Mouse (Mus musculus) G1E (cell line): ENCODE measurements around the gene Tmigd1. TPM values are rescaled to one million over a fixed set of nuclear protein-coding genes. Genes with fewer than 3 reads are reported as not detected.
A peak's percentile ranks its signal among the peaks of the same experiment; 100 is the strongest.
"Not testable (repeated sequence)": the region's sequence is repeated elsewhere in the genome, so short reads cannot be mapped to it uniquely, and the experiment has no call there.

Source experiments
- ATAC-seq: 2 replicates; pipeline ENCODE4 v1.8.0; 2016; ENCODE audit warnings: mild to moderate bottlenecking; ENCODE audit not compliant: insufficient number of reproducible peaks, poor library complexity, low FRiP score, severe bottlenecking; ENCODE audit errors: extremely low read depth
- DNase-seq: peaks from one replicate; pipeline ENCODE4 v3.0.0; 2012; ENCODE audit warnings: low spot score
- H3K27me3 ChIP-seq: 2 replicates; pipeline ENCODE4 v1.6.1; 2012; ENCODE audit warnings: mild to moderate bottlenecking, low read length, inconsistent platforms; ENCODE audit not compliant: insufficient read depth
- H3K36me3 ChIP-seq: replicated peaks from 2 replicates; pipeline ENCODE3; 2012; ENCODE audit warnings: mild to moderate bottlenecking, inconsistent platforms
- H3K4me1 ChIP-seq: 2 replicates; pipeline ENCODE4 v1.6.1; 2012; ENCODE audit warnings: low read depth, low read length, inconsistent platforms, mixed read lengths; ENCODE audit not compliant: insufficient read depth
- H3K4me3 ChIP-seq: 2 replicates; pipeline ENCODE4 v1.5.1; 2012; ENCODE audit warnings: low read depth, mild to moderate bottlenecking, inconsistent platforms, low read length, moderate library complexity, mixed read lengths
- H3K9me3 ChIP-seq: replicated peaks from 2 replicates; pipeline ENCODE4 v1.6.1; 2012; ENCODE audit warnings: inconsistent platforms
- CTCF ChIP-seq: IDR thresholded peaks from 2 replicates; pipeline ENCODE4 v1.5.1; 2012; ENCODE audit warnings: low read depth, low read length, inconsistent platforms, mixed read lengths
- GATA1 ChIP-seq: IDR thresholded peaks from 2 replicates; pipeline ENCODE4 v1.6.1; 2012; ENCODE audit warnings: borderline replicate concordance, low read length, inconsistent platforms, mixed read lengths
- GATA2 ChIP-seq: IDR thresholded peaks from 2 replicates; pipeline ENCODE4 v1.6.1; 2012; ENCODE audit warnings: low read depth, low read length, inconsistent platforms, borderline replicate concordance
- POLR2AphosphoS5 ChIP-seq: IDR thresholded peaks from 2 replicates; pipeline ENCODE4 v1.6.1; 2012; ENCODE audit warnings: low read depth, low read length, inconsistent platforms; ENCODE audit not compliant: insufficient replicate concordance
- TAL1 ChIP-seq: conservative IDR thresholded peaks from 2 replicates; pipeline ENCODE4 v1.6.1; 2012; ENCODE audit warnings: low read depth, low read length, inconsistent platforms, mixed read lengths
- polyA plus RNA-seq: library from polyadenylated mRNA; stranded (reverse); fragments of >175 nt; gene quantifications from 2 replicates; pipeline ENCODE4 v1.2.3, GENCODE M21; 2012
- total RNA-seq, 2 experiments: library from RNA; stranded (forward) in 1 of 2; stranded (reverse) in 1 of 2; fragments of 200-1000 nt in 1 of 2; fragments of >200 nt in 1 of 2; fragmentation: Nextera tagmentation in 1 of 2; gene quantifications; 2 replicates each; pipeline ENCODE4 v1.2.3; 2014 to 2017

The Tmigd1 gene
- total and polyA plus RNA-seq, 3 experiments, result 0.38 TPM; not detected in 2

- Histone ChIP-seq H3K4me1 (peaks cover 3% of the 10 kb centered on the region), H3K27me3 (peaks cover 54% of the 10 kb centered on the region), H3K36me3 (no peaks in the 10 kb centered on the region), H3K9me3 (no peaks in the 10 kb centered on the region), H3K4me3 (no peak overlapping the region)
- no peak for TF ChIP-seq TAL1
- no peak for TF ChIP-seq POLR2AphosphoS5
- TF ChIP-seq CTCF, result no peak
- no peak for TF ChIP-seq GATA2
- TF ChIP-seq GATA1, result no peak
- DNase-seq (no peak), ATAC-seq (no peak)
Measured at GRCm38 (mm10) chr11:76911325-76912054, 9.5 kb downstream of the Tmigd1 start.

- Histone ChIP-seq H3K4me1 (peaks cover 4% of the 10 kb centered on the region), H3K27me3 (peaks cover 55% of the 10 kb centered on the region), H3K4me3 (no peak overlapping the region), H3K9me3 (no peaks in the 10 kb centered on the region), H3K36me3 (no peaks in the 10 kb centered on the region)
- TF ChIP-seq GATA1 (no peak), CTCF (no peak), TAL1 (no peak)
- no peak for DNase-seq
- ATAC-seq, result no peak
Measured at GRCm38 (mm10) chr11:76912055-76912395, 10.1 kb downstream of the Tmigd1 start.

DNA sequence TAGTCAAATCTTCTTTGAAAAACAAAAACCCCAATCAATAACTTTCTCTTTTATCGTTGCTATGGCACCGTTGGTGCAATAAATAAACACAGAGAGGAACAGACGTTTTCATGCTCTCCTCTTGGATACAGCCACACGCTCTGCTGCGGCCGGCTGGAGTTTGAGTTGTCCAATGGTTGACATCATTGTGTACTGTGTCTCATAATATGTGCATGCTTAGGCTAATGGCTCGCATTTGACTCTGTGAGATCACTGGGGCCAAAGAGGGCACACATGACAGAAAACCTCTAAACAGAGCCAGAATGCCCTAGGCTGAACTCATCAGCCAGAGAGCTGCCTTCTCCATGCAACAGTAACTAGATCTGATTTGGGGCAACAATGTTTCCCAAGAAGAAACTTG lies 12.4 kb downstream of the Tmigd1 start:
- H3K36me3 ChIP-seq, result no peaks in the 10 kb centered on the region
- no peak for TF ChIP-seq GATA2
- TF ChIP-seq TAL1, result no peak
- TF ChIP-seq GATA1, result no peak
- TF ChIP-seq CTCF, result no peak
- no peak for TF ChIP-seq POLR2AphosphoS5
- DNase-seq, result no peak
- ATAC-seq, result no peak
- H3K9me3 ChIP-seq, result no peaks in the 10 kb centered on the region
- no peak overlapping the region for H3K4me3 ChIP-seq
- peaks cover 51% of the 10 kb centered on the region for H3K27me3 ChIP-seq
- H3K4me1 ChIP-seq, result peaks cover 4% of the 10 kb centered on the region

DNA sequence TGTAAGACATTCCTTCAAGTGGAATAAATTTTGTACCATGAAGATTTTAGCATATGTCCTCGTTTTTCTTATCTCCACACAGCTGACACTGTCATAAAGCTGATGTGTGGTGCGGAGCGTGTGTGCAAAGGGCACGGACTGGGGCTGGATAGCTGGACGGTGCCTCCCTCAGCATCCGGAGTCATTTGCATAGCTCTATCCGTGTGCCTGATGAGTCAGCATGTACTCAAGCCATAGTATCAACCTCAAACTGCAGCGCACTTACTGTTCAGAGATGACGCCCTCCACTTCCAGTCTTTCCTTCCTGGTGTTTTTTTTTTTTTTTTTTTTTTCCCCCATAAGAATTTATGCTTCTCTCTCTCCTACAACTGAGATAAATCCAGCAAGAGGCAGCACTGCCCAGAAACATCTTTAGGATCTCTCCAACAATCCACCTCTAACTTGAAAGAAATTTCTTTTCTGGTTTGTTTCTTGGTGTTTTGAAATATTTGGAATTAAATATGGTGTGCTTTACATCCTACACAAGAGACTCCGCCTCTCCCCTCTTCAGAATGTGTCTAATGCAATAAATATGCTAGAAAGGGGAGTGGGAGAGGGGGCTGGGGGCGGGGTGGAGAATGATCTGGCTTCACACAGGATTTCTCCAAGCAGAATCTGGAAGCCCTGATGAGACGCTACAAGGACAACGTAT lies 14.7 kb downstream of the Tmigd1 start:
- no peak overlapping the region for H3K4me3 ChIP-seq
- DNase-seq (no peak), ATAC-seq (peak; percentile 34)
- peaks cover 45% of the 10 kb centered on the region for H3K27me3 ChIP-seq
- H3K4me1 ChIP-seq, result peaks cover 4% of the 10 kb centered on the region
- no peaks in the 10 kb centered on the region for H3K36me3 ChIP-seq
- no peaks in the 10 kb centered on the region for H3K9me3 ChIP-seq
- TF ChIP-seq GATA2 (no peak), TAL1 (no peak), GATA1 (no peak), CTCF (no peak), POLR2AphosphoS5 (no peak)

DNA sequence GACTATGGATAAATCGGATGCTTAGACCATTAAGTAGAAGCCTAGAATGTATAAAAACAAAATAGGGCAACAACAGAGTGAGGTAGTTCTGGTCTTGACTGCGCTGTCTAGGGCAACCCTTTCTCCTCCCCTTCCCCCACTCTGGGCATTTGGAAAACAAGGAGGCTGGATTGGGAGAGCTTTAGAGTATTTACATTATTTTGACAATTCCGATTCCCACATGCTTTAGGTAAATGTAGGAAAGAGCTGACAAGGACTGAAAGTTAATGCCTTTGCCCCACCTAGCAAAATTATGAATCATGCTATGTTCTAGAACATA lies 15.2 kb downstream of the Tmigd1 start:
- ATAC-seq (no peak), DNase-seq (no peak)
- H3K9me3 ChIP-seq, result no peaks in the 10 kb centered on the region
- peaks cover 4% of the 10 kb centered on the region for H3K4me1 ChIP-seq
- H3K27me3 ChIP-seq, result peaks cover 40% of the 10 kb centered on the region
- TF ChIP-seq CTCF (no peak), GATA1 (no peak), POLR2AphosphoS5 (no peak), GATA2 (no peak), TAL1 (no peak)
- no peak overlapping the region for H3K4me3 ChIP-seq
- no peaks in the 10 kb centered on the region for H3K36me3 ChIP-seq

GRCm38 (mm10) chr11:76920607-76921006 lies 18.6 kb downstream of the Tmigd1 start:
- Histone ChIP-seq H3K9me3 (no peaks in the 10 kb centered on the region), H3K4me3 (no peak overlapping the region), H3K27me3 (peaks cover 40% of the 10 kb centered on the region), H3K36me3 (no peaks in the 10 kb centered on the region), H3K4me1 (peaks cover 2% of the 10 kb centered on the region)
- TF ChIP-seq GATA2, result no peak
- TF ChIP-seq POLR2AphosphoS5, result no peak
- TF ChIP-seq GATA1, result no peak
- TF ChIP-seq TAL1, result no peak
- TF ChIP-seq CTCF, result no peak
- no peak for ATAC-seq
- no peak for DNase-seq

- ATAC-seq, result no peak
- Histone ChIP-seq H3K9me3 (no peaks in the 10 kb centered on the region), H3K4me3 (no peak within 1 kb of the TSS), H3K36me3 (no peaks in the 10 kb centered on the region), H3K27me3 (peaks cover 32% of the 10 kb centered on the region), H3K4me1 (no peaks in the 10 kb centered on the region)
- TF ChIP-seq GATA2 (no peak), TAL1 (no peak), CTCF (no peak), GATA1 (no peak), POLR2AphosphoS5 (no peak)
- DNase-seq, result no peak
Measured at GRCm38 (mm10) chr11:76924759-76925236, 22.8 kb downstream of the Tmigd1 start, which contains the start of gene Blmh. TSS of gene Blmh (plus strand) at chr11:76924809.

GRCm38 (mm10) chr11:76928586-76928985 lies 26.6 kb downstream of the Tmigd1 start:
- not testable (repeated sequence) for DNase-seq, H3K9me3 ChIP-seq, ATAC-seq, H3K4me1 ChIP-seq, H3K4me3 ChIP-seq, H3K36me3 ChIP-seq
- peaks cover 20% of the 10 kb centered on the region for H3K27me3 ChIP-seq
